Mouse (Mus musculus) midbrain, embryonic 15.5 days (tissue): ENCODE data around the gene Sncb. TPM values are rescaled to one million over a fixed set of nuclear protein-coding genes. Genes with fewer than 3 reads are reported as not detected.

Experiments
- ATAC-seq: fragments of 200-750 bp; cut with Nextera tagmentation; replicated peaks from 2 replicates; pipeline ENCODE4 v1.8.0; 2017; ENCODE audit warnings: moderate TSS enrichment
- H3K27ac ChIP-seq: fragments of 300-500 bp; sonication (generic); 2 replicates; pipeline ENCODE4 v1.5.1; 2015; ENCODE audit warnings: mild to moderate bottlenecking, inconsistent platforms
- H3K27me3 ChIP-seq: fragments of 300-500 bp; sonication (generic); replicated peaks from 2 replicates; pipeline ENCODE4 v1.6.1; 2015; ENCODE audit warnings: inconsistent platforms
- H3K36me3 ChIP-seq: fragments of 300-500 bp; sonication (generic); replicated peaks from 2 replicates; pipeline ENCODE4 v1.6.1; 2015; ENCODE audit warnings: inconsistent platforms
- H3K4me1 ChIP-seq: fragments of 300-500 bp; sonication (generic); 2 replicates; pipeline ENCODE4 v1.6.1; 2015; ENCODE audit warnings: inconsistent platforms
- H3K4me2 ChIP-seq: fragments of 300-500 bp; sonication (generic); 2 replicates; pipeline ENCODE4 v1.6.1; 2015; ENCODE audit warnings: inconsistent platforms, mild to moderate bottlenecking, moderate library complexity
- H3K4me3 ChIP-seq: fragments of 300-500 bp; sonication (generic); 2 replicates; pipeline ENCODE4 v1.5.1; 2015; ENCODE audit warnings: mild to moderate bottlenecking, inconsistent platforms
- H3K9ac ChIP-seq: fragments of 300-500 bp; sonication (generic); 2 replicates; pipeline ENCODE4 v1.6.1; 2015; ENCODE audit warnings: mild to moderate bottlenecking, inconsistent platforms
- H3K9me3 ChIP-seq: fragments of 300-500 bp; sonication (generic); 2 replicates; pipeline ENCODE4 v1.6.1; 2016; ENCODE audit warnings: inconsistent platforms
- WGBS: fragments of 180-500 bp; shearing (Covaris S2); methylation state at CpG from one replicate; pipeline ENCODE4 v1.1.7; 2015; ENCODE audit warnings: mixed read lengths; 5-methylcytosine and 5-hydroxymethylcytosine counted together
- polyA plus RNA-seq: library from polyadenylated mRNA; unstranded; fragments of >200 nt; fragmentation: Nextera tagmentation; extraction: Ambion mirVana; gene quantifications from 2 replicates; pipeline ENCODE4 v1.2.1, GENCODE M21; 2015

Gene Sncb
- polyA plus RNA-seq, 1 experiment from 2014 or later: 56.4 TPM

DNA sequence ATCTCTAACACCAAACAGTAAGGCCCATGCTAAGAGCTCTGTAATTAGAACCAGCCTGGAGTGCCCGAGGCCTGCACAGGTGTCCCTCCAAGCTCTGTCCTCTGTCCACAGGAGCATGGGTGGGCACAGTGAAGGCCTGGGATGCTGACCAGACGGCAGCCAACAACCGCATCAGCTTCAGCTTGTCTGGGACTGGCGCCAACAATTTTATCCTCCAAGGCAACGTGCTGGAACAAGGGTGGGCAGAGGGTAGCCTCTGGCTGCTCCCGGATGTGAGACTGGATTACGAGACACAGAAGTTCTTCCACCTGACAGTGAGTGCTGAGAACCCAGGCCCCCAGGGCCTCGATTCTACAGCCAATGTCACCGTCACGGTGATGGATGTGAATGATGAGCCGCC is 40.3 kb downstream of the Sncb start:
- Histone ChIP-seq H3K27ac (no peak overlapping the region), H3K27me3 (no peaks in the 10 kb centered on the region), H3K36me3 (no peaks in the 10 kb centered on the region), H3K4me3 (no peak overlapping the region), H3K9me3 (no peaks in the 10 kb centered on the region), H3K9ac (no peak overlapping the region), H3K4me2 (no peak overlapping the region), H3K4me1 (no peaks in the 10 kb centered on the region)
- no peak for ATAC-seq
- WGBS: 69% methylated on average over 11 of the region's 11 CpGs

DNA sequence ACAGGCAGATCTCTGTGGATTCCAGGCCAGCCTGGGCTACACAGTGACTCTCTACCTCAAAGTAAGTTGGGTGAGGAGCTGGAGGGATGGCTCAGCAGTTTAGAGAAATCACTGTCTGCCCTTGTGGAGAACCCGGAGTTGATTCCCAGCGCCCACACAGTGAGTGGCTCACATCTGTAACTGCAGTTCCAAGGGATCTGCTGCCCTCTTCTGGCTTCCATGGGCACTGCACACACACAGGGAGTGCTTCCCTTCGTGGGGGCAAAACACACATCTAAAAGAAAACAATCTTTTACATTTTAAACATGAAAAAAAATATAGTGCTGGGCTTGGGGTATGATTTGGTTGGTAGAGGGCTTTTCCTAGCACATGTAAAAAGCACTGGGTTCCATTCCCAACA is 43.3 kb downstream of the Sncb start:
- no peak for ATAC-seq
- WGBS: 92% methylated on average over 3 of the region's 3 CpGs
- Histone ChIP-seq H3K9me3 (no peaks in the 10 kb centered on the region), H3K36me3 (no peaks in the 10 kb centered on the region), H3K9ac (no peak overlapping the region), H3K27me3 (no peaks in the 10 kb centered on the region), H3K4me2 (no peak overlapping the region), H3K4me1 (no peaks in the 10 kb centered on the region), H3K27ac (no peak overlapping the region), H3K4me3 (no peak overlapping the region)

DNA sequence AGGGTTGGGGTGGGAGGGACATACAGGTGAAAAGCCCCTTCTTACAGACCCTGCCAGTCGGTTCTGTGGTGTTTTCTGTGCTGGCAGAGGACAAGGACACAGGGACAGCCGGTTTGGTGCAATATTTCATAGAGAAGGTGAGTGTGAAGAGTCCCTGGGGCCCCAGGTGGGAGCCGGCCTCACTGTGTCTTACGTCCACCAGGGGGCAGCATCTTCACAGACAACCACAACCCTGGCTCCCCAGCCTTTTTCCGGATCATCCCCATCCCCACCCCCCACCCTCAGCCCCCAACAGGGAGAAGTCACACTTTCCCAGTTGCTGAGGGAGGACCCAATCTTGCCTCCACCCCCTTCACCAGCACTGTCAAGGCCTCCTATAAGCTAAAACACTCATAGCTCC is 49.5 kb downstream of the Sncb start:
- WGBS: 1% methylated on average over 5 of the region's 5 CpGs
- ATAC-seq: no peak
- no peaks in the 10 kb centered on the region for H3K4me1 ChIP-seq
- no peak overlapping the region for H3K4me2 ChIP-seq
- no peak overlapping the region for H3K27ac ChIP-seq
- no peaks in the 10 kb centered on the region for H3K9me3 ChIP-seq
- no peaks in the 10 kb centered on the region for H3K36me3 ChIP-seq
- H3K9ac ChIP-seq: no peak overlapping the region
- H3K4me3 ChIP-seq: no peak overlapping the region
- no peaks in the 10 kb centered on the region; the same call in 1 of the 2 replicates for H3K27me3 ChIP-seq

DNA sequence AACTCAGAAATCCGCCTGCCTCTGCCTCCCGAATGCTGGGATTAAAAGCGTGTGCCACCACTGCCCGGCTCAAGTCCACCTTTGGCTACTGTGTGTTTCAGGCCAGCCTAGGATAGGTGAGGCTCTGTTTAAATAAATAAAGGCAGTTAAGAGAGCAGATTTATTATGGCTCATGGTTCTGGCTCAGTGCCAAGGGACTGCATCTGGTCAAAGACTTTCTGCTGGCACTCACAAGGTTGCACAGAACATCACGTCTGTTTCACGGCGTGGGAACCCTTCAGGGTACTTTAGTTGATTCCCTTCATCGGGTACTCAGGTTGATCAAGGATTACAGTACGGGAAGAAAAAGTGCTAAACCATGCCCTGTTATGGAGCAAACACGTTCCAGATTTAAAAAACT is 51.4 kb downstream of the Sncb start:
- H3K27me3 ChIP-seq: no peaks in the 10 kb centered on the region; the same call in 1 of the 2 replicates
- H3K36me3 ChIP-seq: no peaks in the 10 kb centered on the region
- 77% methylated on average over 10 of the region's 10 CpGs for WGBS
- ATAC-seq: no peak
- H3K4me2 ChIP-seq: no peak overlapping the region
- no peak overlapping the region for H3K4me3 ChIP-seq
- no peaks in the 10 kb centered on the region for H3K4me1 ChIP-seq
- no peak overlapping the region for H3K9ac ChIP-seq
- no peak overlapping the region for H3K27ac ChIP-seq
- no peaks in the 10 kb centered on the region for H3K9me3 ChIP-seq

DNA sequence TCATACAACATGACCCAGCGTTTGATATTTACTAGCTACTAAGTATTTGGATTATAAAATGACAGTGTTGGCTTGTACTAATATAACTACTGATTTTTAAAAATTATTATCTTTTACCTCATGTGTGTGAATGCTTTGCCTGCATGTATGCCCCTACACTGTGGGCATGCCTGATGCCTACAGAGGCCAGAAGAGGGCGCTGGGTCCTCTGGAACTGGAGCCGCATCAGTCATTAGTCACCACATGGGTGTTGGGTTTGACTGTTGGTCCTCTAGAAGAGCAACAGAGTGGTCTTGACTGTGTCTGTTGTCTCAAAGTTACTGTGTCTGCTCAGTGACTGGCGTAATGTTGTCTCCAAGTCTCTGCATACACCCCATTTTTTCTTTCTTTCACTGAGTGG is 52.0 kb downstream of the Sncb start:
- Histone ChIP-seq H3K4me1 (no peaks in the 10 kb centered on the region), H3K4me2 (no peak overlapping the region), H3K36me3 (no peaks in the 10 kb centered on the region), H3K27me3 (no peaks in the 10 kb centered on the region; the same call in 1 of the 2 replicates), H3K27ac (no peak overlapping the region), H3K9me3 (no peaks in the 10 kb centered on the region), H3K9ac (no peak overlapping the region), H3K4me3 (no peak overlapping the region)
- ATAC-seq: no peak
- 40% methylated on average over 4 of the region's 4 CpGs for WGBS

DNA sequence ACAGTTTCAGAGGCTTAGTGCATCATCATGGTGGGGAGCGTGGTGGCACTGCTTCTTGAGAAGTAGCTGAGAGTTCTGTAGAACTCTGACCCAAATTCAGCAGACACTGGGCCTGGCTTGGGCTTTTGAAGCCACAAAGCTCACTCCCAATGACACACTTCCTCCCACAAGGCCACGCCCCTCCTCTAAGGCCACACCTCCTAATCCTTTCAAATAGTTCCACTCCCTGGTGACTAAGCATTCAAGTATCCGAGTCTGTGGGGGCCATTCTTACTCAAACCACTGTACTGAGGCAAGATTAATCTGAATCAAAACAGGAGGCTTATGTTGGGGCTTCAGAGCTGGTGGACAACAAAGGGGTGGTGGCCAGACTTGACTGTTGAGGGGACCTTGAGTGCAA is 55.5 kb downstream of the Sncb start:
- ATAC-seq: no peak

More for the DNA sequence above, 55.5 kb downstream of the Sncb start:
- Histone ChIP-seq H3K9ac (no peak overlapping the region), H3K4me3 (no peak overlapping the region), H3K9me3 (no peaks in the 10 kb centered on the region), H3K4me2 (no peak overlapping the region), H3K27ac (no peak overlapping the region), H3K36me3 (no peaks in the 10 kb centered on the region), H3K27me3 (no peaks in the 10 kb centered on the region; the same call in 1 of the 2 replicates), H3K4me1 (no peaks in the 10 kb centered on the region)
- WGBS: 66% methylated on average over 3 of the region's 3 CpGs

Other genes starting within 250 kb of the Sncb start
- gene 4833439L19Rik, start 201.2 kb downstream of the Sncb start, polyA plus RNA-seq: 271 and 282 TPM in 2 replicates
- 116 and 121 TPM in 2 replicates for gene Arl10, start 191.6 kb downstream of the Sncb start, polyA plus RNA-seq
- 56.9 and 59.3 TPM in 2 replicates for gene Nop16, start 176.5 kb downstream of the Sncb start, polyA plus RNA-seq
- gene Higd2a, start 176.4 kb downstream of the Sncb start, polyA plus RNA-seq: 229 and 232 TPM in 2 replicates
- gene Cltb, start 155.3 kb downstream of the Sncb start, polyA plus RNA-seq: 200 and 201 TPM in 2 replicates
- gene Faf2, start 144.8 kb downstream of the Sncb start, polyA plus RNA-seq: 64.6 and 70.2 TPM in 2 replicates
- 92.2 and 97.3 TPM in 2 replicates for gene Rnf44, start 72.7 kb downstream of the Sncb start, polyA plus RNA-seq
- gene Cdhr2, start 65.1 kb downstream of the Sncb start, polyA plus RNA-seq: 0.15 and 0.30 TPM in 2 replicates
- gene Gprin1, start 16.7 kb downstream of the Sncb start, polyA plus RNA-seq: 26.0 and 32.7 TPM in 2 replicates
- gene Eif4e1b, start 17.4 kb upstream of the Sncb start, polyA plus RNA-seq: not detected in 2 replicates
- 49.3 and 54.0 TPM in 2 replicates for gene Tspan17, start 22.8 kb upstream of the Sncb start, polyA plus RNA-seq
- gene Unc5a, start 182.8 kb upstream of the Sncb start, polyA plus RNA-seq: 15.7 and 16.1 TPM in 2 replicates